Mouse (Mus musculus) CD4-positive, CD25-positive, alpha-beta regulatory T cell, adult 2 months (primary cell): ENCODE results near the gene Ugt1a10.

Experiments
- DNase-seq: peaks from one replicate; pipeline ENCODE4 v3.0.0-alpha.2; 2012; ENCODE audit warnings: low read depth, low spot score

Gene Ugt1a10

DNA sequence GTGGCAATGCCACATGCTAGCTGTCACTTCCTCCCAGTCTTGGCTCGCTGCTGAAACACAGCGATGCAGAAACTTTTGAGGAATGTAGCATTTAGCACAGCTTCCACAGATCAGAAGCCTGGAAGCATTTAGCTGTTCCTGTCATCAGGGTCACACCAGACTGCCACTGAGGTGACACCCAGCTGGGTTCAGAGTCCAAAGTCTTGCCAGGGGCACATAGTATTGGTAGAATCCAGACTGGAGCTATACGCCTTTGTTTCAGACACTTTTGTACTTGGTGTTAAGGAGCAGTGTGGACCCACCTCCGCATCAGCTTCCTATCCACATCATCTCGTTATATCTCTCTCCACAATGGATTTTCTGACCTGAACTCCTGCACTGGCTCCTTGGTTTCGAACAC lies 198.4 kb downstream of the Ugt1a10 start:
- DNase-seq: no peak

GRCm38 (mm10) chr1:88254793-88255465 lies 199.7 kb downstream of the Ugt1a10 start:
- DNase-seq: no peak

DNA sequence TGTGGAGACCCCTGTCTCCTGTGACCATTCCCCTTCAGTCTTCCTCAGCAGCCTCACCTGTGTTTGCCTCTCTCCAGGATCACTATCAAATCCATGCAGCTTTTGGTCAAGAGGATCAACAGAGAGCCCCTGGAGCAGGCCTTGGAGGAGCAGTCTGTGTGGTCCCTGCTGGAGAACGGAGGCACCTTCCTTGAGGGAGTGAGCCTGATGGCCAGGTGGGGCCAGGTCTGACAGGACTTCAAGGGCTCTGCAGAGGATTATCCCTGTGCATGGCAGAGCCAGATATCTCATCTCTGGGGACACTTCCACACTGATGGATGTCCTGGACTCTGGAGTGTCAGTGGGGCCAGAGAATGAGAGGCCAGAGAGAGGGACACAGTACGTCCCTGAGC lies 200.3 kb downstream of the Ugt1a10 start:
- no peak for DNase-seq

DNA sequence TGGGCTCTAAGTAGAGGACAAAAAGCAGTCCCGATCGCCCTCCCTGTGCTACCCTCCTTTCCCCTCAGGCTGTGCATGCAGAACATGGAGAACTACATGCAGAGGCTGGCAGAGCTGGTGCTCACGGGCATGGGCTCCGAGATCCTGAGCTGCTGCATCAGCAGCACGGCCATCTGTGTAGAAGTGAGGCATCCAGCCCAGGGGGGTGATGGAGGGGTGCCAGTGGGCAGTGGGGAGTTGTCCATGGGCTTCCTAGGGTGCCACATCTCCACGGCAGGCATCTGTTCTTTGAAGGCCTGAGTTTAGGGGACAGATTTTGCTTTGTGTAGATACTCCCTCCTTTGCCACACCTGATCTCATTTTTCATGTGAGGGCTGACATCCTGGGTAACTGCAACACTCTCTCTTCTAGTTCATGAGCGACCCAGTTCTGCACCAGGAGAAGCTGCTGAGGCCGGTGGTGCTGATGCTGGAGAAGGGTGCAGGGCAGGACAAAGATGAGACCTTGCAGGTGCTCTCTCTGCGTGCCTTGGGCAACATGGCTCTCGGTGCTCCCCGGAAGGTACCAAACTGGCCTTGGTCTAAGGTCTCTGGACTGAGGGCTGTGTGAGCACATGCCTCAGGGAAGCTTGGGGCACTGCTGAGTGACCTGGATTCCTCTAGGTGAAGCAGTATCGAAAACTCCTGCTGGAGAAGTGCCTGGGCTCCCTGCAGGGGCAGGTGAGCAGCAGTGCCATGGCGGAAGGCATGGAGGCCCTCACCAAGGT lies 201.0 kb downstream of the Ugt1a10 start:
- no peak for DNase-seq

DNA sequence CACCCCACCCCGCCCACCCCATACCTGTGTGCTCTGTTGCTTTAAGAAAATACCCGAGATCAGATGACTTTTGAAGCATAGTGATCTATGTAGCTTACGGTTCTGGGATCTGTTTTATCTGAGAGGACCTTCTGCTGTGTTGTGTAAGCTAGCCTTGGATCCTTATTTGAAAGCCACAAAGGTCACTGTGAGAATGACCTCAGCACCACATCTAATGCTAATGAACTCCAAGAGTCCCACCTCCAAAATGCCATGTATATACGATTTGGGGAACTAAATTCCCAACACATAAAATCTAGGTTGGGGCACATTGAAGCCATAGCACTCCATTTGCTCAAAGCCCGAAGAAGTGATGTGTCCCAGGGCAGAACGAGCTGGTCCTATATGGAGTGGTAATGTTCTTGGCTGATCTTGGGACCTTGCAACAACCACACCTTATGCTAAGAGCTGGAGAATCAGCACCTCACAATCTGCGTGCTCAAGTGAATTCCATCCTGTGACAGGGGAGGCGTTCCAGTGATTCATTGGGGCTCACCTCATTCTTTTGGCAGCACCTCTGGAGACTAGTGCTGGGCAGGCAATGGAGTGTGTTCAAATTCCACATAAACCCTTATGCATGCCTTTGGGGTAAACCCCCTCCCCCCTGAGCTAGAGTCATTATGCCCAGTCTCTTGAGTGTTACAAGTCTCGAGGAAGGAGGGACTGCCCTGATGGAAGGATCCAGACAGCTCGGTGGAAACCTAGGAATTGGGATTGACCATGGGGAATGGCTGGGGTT lies 201.9 kb downstream of the Ugt1a10 start:
- DNase-seq: no peak

- DNase-seq: no peak
Measured at GRCm38 (mm10) chr1:88257681-88258080, 202.5 kb downstream of the Ugt1a10 start.

- no peak for DNase-seq
Measured at GRCm38 (mm10) chr1:88258361-88258760, 203.2 kb downstream of the Ugt1a10 start.

- DNase-seq: no peak
Measured at GRCm38 (mm10) chr1:88258881-88259642, 203.9 kb downstream of the Ugt1a10 start.

- no peak for DNase-seq
Measured at GRCm38 (mm10) chr1:88259643-88260024, 204.4 kb downstream of the Ugt1a10 start.

- no peak for DNase-seq
Measured at GRCm38 (mm10) chr1:88260114-88260513, 204.9 kb downstream of the Ugt1a10 start.

- DNase-seq: no peak
Measured at GRCm38 (mm10) chr1:88260604-88261377, 205.6 kb downstream of the Ugt1a10 start.

DNA sequence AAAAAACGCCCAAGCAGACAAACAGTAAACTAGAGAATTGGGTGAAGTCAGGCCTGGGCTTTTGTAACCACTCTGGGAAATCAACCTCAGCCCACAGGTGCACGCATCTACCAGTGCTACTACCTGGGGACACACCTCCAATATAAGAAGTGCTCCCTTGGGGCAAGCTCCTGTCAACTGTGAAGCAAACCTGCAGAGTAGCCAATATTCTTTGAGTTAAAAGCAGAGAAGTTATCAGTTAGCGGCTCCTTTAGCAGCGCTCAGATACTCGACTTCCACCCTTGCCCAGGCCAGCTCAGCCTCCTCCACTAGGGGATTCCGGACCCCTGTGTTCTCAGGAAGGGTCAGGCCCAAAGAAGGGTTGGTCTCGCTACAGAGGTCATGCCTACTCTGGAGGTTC lies 206.5 kb downstream of the Ugt1a10 start:
- DNase-seq: no peak

- no peak for DNase-seq
Measured at GRCm38 (mm10) chr1:88262255-88262654, 207.1 kb downstream of the Ugt1a10 start.

GRCm38 (mm10) chr1:88262961-88263360 lies 207.8 kb downstream of the Ugt1a10 start:
- no peak for DNase-seq

- no peak for DNase-seq
Measured at GRCm38 (mm10) chr1:88263778-88264177, 208.6 kb downstream of the Ugt1a10 start.

DNA sequence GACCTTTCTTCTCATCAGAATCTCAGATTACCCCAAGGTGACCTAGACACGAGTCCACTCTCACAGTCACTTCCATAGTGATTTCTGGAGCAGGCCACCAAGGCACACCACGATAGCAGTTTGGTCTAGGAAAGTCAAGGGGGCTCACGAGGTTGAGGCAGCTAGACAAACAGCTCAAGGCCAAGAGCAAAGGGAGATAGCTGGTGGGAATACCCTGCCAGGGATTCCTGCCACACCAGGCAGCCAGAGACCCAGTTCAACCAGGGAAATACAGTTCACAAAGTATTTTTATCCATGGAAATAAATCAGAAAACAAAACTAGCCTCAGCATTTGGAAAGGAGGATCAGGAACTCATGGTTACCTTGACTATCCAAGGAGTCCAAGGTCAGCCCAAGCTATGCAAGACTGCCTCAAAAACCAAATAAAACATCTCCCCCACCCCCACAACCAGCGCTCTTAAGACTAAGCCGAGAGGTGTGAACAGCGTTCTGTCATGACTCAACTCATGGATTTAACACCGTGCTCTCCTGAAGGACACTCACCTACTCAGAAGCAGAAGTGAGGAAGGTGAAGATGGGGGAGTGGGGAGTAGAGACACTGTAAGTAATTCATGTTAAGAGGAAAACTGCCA lies 209.2 kb downstream of the Ugt1a10 start:
- DNase-seq: no peak

DNA sequence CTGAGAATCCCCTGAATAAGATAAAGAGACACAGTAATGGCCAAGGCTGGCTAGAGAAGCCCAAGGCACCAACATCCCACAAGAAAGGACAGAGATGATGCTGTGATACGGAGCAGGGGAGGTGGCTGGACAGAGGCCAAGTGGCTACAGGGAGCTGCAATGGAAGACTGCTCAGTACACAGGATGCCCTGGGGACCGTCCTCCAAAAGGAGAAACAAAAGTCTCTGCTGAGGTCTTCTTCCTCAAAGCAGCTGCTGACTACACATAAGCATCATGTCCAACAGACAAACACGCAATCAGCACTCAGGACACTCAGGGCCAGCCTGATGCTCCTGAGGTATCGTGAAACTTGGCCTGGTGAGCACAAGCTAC lies 209.7 kb downstream of the Ugt1a10 start:
- no peak for DNase-seq

DNA sequence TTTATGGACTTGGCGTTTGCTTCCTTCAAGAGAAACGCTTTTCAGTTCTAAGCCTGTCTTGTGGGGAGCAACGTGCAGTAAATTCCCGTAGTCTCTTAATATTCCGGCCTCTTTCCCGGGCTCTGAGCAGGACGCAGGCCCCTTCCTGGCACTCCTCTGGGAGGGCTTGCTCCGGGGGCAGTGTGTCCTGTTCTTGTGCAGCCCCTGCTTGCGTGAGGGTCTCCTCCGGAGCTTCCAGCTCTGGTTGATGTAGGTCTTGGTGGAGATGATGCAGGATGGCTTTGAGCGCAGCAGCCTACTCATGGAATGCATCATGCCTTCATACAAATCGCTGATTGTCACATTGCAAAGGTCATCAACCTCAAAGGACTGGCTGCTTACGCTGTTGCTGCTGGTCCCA lies 210.9 kb downstream of the Ugt1a10 start:
- DNase-seq: no peak

- no peak for DNase-seq
Measured at GRCm38 (mm10) chr1:88267489-88267888, 212.3 kb downstream of the Ugt1a10 start.

- no peak for DNase-seq
Measured at GRCm38 (mm10) chr1:88268070-88268469, 212.9 kb downstream of the Ugt1a10 start.
